Mouse (Mus musculus): ENCODE measurements around the gene Xntrpc. TPM values are rescaled to one million over a fixed set of nuclear protein-coding genes. Genes with fewer than 3 reads are reported as not detected.
"Not testable (repeated sequence)": the region's sequence is repeated elsewhere in the genome, so short reads cannot be mapped to it uniquely, and the experiment has no call there.

Gene Xntrpc
- total and polyA plus RNA-seq, 2 experiments from 2014 or later: 0.60 to 2.1 TPM

DNA sequence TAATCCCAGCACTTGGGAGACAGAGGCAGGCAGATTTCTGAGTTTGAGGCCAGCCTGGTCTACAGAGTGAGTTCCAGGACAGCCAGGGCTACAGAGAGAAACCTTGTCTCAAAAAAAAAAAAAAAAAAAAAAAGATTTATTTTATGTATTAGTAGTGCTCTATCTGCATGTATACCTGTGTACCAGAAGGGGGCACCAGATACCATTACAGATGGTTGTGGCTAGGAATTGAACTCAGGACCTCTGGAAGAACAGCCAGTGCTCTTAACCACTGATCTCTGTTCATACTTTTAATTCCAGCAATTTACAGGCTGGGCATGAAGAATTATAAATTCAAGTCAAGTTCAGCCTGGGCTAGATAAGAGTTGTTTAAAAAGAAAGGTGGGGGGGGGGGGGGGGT, 17.0 kb upstream of the Xntrpc start:
- not testable (repeated sequence) for H3K9me3 ChIP-seq (ENCODE audit: low read length); H3K27me3 ChIP-seq (ENCODE audit: insufficient read depth, low read length); H3K36me3 ChIP-seq (ENCODE audit: insufficient read depth, low read length); H3K4me2 ChIP-seq (ENCODE audit: low read depth, low read length, poor library complexity, severe bottlenecking); ATAC-seq (ENCODE audit: low FRiP score); H3K4me3 ChIP-seq (ENCODE audit: low read depth, low read length); H3K9ac ChIP-seq (replicated peaks; ENCODE audit: low read length, poor library complexity, severe bottlenecking); H3K4me1 ChIP-seq (ENCODE audit: insufficient read depth, low read length); H3K27ac ChIP-seq (ENCODE audit: low read depth, low read length); DNase-seq (ENCODE audit: low spot score)
- TF ChIP-seq CTCF (IDR thresholded peaks at IDR 0.05): peak; percentile 37

DNA sequence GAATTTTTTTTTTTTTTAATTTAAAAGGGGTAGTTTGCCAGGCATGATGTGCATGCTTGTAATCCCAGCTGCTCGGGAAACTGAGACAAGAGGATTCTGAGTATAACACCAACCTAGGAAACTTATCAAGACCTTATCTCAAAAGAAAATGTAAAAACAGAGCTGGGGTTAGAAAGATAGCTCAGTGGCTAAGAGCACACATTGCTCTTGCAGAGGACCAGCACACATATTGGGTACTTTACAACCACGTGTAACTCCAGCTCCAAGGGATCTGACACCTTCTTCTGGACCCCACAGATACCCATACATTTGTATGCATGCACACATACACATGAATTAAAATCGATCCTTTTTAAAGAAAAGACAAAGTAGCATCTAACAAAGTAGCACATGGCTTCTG, 4.2 kb upstream of the Xntrpc start:
- TF ChIP-seq CTCF (IDR thresholded peaks at IDR 0.05): no peak
- peaks cover 4% of the 10 kb centered on the region; the same call in 1 of the 2 replicates for H3K36me3 ChIP-seq (ENCODE audit: insufficient read depth, low read length)
- 95% methylated on average over 3 of the region's 3 CpGs for WGBS
- H3K4me3 ChIP-seq (ENCODE audit: low read depth, low read length): no peak overlapping the region
- H3K4me1 ChIP-seq (ENCODE audit: insufficient read depth, low read length): peaks cover 8% of the 10 kb centered on the region; the same call in 1 of the 2 replicates
- no peak overlapping the region for H3K4me2 ChIP-seq (ENCODE audit: low read depth, low read length, poor library complexity, severe bottlenecking)
- ATAC-seq (ENCODE audit: low FRiP score) (no peak), DNase-seq (ENCODE audit: low spot score) (no peak)
- H3K9me3 ChIP-seq (ENCODE audit: low read length): no peaks in the 10 kb centered on the region
- no peak overlapping the region for H3K27ac ChIP-seq (ENCODE audit: low read depth, low read length)
- no peak overlapping the region for H3K9ac ChIP-seq (replicated peaks; ENCODE audit: low read length, poor library complexity, severe bottlenecking)
- H3K27me3 ChIP-seq (ENCODE audit: insufficient read depth, low read length): no peaks in the 10 kb centered on the region

DNA sequence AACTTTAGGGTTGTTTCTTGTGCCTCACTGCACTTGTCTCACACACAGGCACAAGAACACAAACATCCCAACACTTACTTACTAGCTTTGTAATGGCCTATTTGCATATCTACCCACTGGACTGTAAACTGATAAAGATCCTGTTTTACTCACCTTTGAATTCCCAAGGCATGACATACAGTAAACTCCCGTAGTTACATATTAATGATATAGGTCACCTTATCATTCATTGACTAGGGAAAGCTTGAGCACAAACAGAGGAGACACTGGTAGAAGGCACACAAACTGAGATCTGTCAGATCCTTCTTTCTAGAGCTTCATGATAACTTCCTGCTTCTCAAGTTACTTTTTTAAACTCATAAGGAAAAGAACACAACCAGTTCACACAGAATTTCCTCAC, 3.3 kb upstream of the Xntrpc start:
- no peak for DNase-seq (ENCODE audit: low spot score)
- WGBS: 92% methylated on average over 1 of the region's 1 CpGs
- Histone ChIP-seq H3K4me2 (ENCODE audit: low read depth, low read length, poor library complexity, severe bottlenecking) (no peak overlapping the region), H3K9ac (replicated peaks; ENCODE audit: low read length, poor library complexity, severe bottlenecking) (no peak overlapping the region), H3K36me3 (ENCODE audit: insufficient read depth, low read length) (peaks cover 4% of the 10 kb centered on the region; the same call in 1 of the 2 replicates), H3K4me3 (ENCODE audit: low read depth, low read length) (no peak overlapping the region), H3K27me3 (ENCODE audit: insufficient read depth, low read length) (no peaks in the 10 kb centered on the region), H3K4me1 (ENCODE audit: insufficient read depth, low read length) (peaks cover 8% of the 10 kb centered on the region; the same call in 1 of the 2 replicates), H3K27ac (ENCODE audit: low read depth, low read length) (no peak overlapping the region), H3K9me3 (ENCODE audit: low read length) (no peaks in the 10 kb centered on the region)
- no peak for TF ChIP-seq CTCF (IDR thresholded peaks at IDR 0.05)
- no peak for ATAC-seq (ENCODE audit: low FRiP score)

DNA sequence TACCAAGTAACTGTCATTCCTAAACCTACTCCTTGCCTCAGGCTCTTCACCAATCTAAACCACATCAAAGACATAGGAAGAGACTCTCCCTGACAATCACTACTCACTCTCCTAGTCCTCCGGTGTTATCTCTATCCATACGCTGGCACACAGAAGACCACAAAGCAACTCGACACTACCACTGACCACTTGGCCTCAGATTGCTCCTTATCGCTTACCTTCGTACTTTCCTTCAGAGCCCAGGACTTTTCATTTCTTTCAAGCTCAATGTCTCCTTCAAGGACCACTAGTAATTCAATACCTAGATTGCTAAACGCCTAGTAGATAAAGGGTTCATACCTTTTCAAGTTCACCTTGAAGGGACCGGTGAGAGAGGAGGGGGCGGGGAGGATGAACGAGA, 1.6 kb upstream of the Xntrpc start:
- Histone ChIP-seq H3K4me2 (ENCODE audit: low read depth, low read length, poor library complexity, severe bottlenecking) (peak overlapping the region; percentile 63), H3K4me3 (ENCODE audit: low read depth, low read length) (peak overlapping the region; percentile 64), H3K9ac (replicated peaks; ENCODE audit: low read length, poor library complexity, severe bottlenecking) (no peak overlapping the region), H3K4me1 (ENCODE audit: insufficient read depth, low read length) (peaks cover 8% of the 10 kb centered on the region; the same call in 1 of the 2 replicates), H3K36me3 (ENCODE audit: insufficient read depth, low read length) (no peaks in the 10 kb centered on the region), H3K27ac (ENCODE audit: low read depth, low read length) (no peak overlapping the region), H3K27me3 (ENCODE audit: insufficient read depth, low read length) (no peaks in the 10 kb centered on the region), H3K9me3 (ENCODE audit: low read length) (no peaks in the 10 kb centered on the region)
- DNase-seq (ENCODE audit: low spot score): no peak
- no peak for ATAC-seq (ENCODE audit: low FRiP score)
- TF ChIP-seq CTCF (IDR thresholded peaks at IDR 0.05): no peak
- WGBS: 92% methylated on average over 9 of the region's 9 CpGs

- DNase-seq (ENCODE audit: low spot score) (peak; percentile 21), ATAC-seq (ENCODE audit: low FRiP score) (peak; percentile 50)
- Histone ChIP-seq H3K9me3 (ENCODE audit: low read length) (no peaks in the 10 kb centered on the region), H3K9ac (replicated peaks; ENCODE audit: low read length, poor library complexity, severe bottlenecking) (peak overlapping the region; percentile 77), H3K27me3 (ENCODE audit: insufficient read depth, low read length) (no peaks in the 10 kb centered on the region), H3K4me1 (ENCODE audit: insufficient read depth, low read length) (peaks cover 8% of the 10 kb centered on the region; the same call in 1 of the 2 replicates), H3K4me2 (ENCODE audit: low read depth, low read length, poor library complexity, severe bottlenecking) (peak overlapping the region; percentile 63), H3K4me3 (ENCODE audit: low read depth, low read length) (peak overlapping the region; percentile 64), H3K27ac (ENCODE audit: low read depth, low read length) (peak overlapping the region; percentile 83), H3K36me3 (ENCODE audit: insufficient read depth, low read length) (no peaks in the 10 kb centered on the region)
- WGBS: under 1% methylated on average over 9 of the region's 9 CpGs
- TF ChIP-seq CTCF (IDR thresholded peaks at IDR 0.05): no peak
Observed at GRCm38 (mm10) chr7:102064655-102065045, 863 bp upstream of the Xntrpc start.

- Histone ChIP-seq H3K4me2 (ENCODE audit: low read depth, low read length, poor library complexity, severe bottlenecking) (peak overlapping the region; percentile 51), H3K4me1 (ENCODE audit: insufficient read depth, low read length) (peaks cover 8% of the 10 kb centered on the region; the same call in 1 of the 2 replicates), H3K9me3 (ENCODE audit: low read length) (no peaks in the 10 kb centered on the region), H3K9ac (replicated peaks; ENCODE audit: low read length, poor library complexity, severe bottlenecking) (no peak overlapping the region; the same call in 1 of the 2 replicates), H3K27me3 (ENCODE audit: insufficient read depth, low read length) (no peaks in the 10 kb centered on the region), H3K27ac (ENCODE audit: low read depth, low read length) (no peak overlapping the region), H3K36me3 (ENCODE audit: insufficient read depth, low read length) (no peaks in the 10 kb centered on the region), H3K4me3 (ENCODE audit: low read depth, low read length) (peak overlapping the region; percentile 64)
- DNase-seq (ENCODE audit: low spot score) (no peak), ATAC-seq (ENCODE audit: low FRiP score) (no peak)
- WGBS: 77% methylated on average over 6 of the region's 6 CpGs
- TF ChIP-seq CTCF (IDR thresholded peaks at IDR 0.05): no peak
Observed at GRCm38 (mm10) chr7:102066363-102066762, 850 bp downstream of the Xntrpc start.
